Mouse (Mus musculus): ENCODE results near the gene Rab15.

The Rab15 gene

GRCm38 (mm10) chr12:76776898-76777297 is 45.8 kb downstream of the Rab15 start:
- DNase-seq, result peak; percentile 3

- DNase-seq, result no peak
Observed at GRCm38 (mm10) chr12:76775132-76775531, 47.6 kb downstream of the Rab15 start.

DNA sequence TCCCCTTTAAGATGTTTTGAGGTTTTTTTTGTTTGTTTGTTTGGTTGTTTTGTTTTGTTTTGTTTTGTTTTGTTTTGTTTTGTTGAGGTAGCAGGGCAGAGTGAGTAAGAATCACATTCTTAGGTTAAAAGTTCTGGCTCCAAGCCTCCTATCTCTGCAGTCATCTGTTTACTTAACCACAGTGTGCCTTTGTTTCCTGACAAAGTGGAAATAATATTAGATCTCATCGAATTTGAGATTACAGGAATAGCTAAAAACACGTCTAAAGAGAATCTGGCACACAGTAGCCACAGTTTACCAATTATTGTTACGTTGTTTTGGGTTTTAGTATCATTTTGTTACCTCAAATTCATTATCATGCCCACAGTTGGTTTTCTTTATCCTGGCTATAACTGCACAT is 48.1 kb downstream of the Rab15 start:
- no peak for DNase-seq

DNA sequence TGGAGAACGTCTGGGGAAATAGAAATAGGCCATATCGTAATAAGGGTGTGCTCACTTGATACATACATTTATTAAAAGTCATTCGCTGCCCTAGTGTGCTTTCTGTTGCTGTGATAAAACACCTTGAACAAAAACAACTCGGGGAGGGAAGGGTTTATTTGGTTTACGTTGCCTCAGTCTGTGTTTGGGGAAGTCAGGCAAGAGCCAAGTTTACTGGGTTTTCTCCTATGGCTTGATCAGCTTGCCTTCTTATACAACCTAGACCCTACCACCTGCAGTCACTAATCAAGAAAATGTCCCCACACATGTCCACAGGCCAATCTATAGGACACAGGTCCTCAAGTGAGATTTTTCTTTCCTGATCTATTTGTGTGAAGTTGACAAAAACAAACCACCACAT is 51.2 kb downstream of the Rab15 start:
- DNase-seq, result no peak

GRCm38 (mm10) chr12:76770841-76771500 is 51.7 kb downstream of the Rab15 start:
- no peak for DNase-seq

DNA sequence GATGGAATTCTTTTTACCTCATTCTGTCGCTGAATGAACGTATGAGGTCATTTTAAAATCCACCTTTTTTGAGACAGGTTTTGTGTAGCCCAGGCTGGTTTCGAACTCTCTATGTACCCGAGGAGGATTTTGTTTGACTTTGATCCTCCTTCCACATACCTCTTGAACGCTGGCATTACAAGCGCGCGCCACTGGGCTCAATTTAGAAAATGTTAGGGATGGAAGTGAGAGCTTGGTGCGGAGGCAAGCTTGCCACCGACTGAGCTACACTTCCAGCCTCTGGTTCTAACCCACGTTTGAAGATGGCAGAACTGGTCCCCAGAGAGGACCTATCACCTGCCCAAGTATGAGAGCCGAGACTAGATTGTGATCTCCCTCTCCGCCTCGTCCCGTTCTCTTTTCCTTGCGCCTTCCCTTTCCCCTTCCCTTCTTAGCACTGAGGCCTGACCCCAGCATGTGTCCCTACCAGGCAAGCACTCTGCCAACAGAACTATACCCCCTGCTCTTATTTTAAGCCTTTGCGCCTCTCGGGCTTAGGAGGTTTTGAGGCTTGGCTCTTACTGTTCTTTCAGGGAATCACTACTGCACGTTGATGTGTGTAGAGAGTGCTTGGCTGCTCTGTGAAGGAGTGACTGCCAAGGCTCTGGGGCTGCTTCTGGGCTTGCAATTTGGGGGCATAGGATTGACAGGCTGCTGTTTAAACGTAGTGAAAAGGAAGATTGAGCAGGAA is 56.6 kb downstream of the Rab15 start:
- DNase-seq, result no peak

DNA sequence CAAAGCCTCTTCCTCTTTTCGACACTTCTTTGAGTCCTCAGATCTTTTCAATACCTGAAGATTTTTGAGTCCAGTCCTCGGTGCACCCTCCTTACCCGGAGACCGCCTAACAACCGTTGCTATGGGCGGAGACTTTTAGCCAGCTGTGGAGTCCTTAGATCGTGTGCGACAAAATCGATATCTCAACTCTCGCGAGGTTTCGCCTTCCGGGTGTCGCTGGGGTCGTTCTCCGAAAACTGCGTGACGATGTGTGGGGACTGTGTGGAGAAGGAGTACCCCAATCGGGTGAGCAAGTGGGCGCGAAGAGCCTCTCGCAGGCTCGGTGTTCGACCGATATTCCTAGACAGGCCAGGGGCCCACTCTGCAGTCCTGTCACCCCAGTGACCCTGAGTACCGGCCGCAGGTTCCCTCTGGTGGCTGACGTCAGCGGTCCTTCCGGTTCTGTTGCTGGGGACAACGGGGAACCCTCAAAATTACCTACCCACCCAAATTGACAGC is 57.3 kb downstream of the Rab15 start, which contains the start of the genes Churc1 and Fntb:
TSS of gene Churc1 (plus strand) at position 185 of the 498 bp plus-strand sequence.
TSS of gene Fntb (plus strand) at position 236 of the 498 bp plus-strand sequence.
- peak; percentile 97 for DNase-seq

- peak; percentile 78 for DNase-seq
Observed at GRCm38 (mm10) chr12:76752652-76753318, 69.9 kb downstream of the Rab15 start.

DNA sequence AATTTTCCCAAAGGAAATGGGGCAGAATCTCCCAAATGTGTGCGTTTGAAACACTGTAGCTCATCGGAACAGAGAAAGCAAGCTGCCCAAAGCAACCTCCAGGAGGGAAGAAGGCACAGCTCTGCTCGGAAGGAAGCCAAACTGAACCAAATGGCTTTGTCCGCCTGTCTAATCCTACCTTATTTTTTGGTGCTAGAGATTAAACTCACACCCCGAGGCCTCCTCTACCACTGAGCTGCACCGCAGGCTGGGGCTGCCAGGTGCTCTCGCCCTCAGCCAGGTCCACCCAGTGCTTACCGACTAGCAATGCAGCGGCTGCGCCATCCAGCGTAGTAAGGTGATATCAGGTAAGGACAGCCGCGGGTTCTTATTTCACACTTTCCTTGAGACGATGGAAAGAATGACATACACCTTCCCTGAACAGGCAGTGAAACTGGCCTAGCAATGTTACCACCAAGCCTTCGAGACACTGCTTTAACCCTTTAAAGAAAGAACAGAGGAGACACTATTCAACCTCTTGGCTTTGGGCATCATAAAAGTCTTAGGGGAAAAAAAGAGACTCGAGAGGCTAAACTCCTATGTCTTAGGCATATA is 71.7 kb downstream of the Rab15 start:
- DNase-seq, result no peak
